Mouse (Mus musculus) G1E (cell line): ENCODE results near the gene Apom. TPM values are rescaled to one million over a fixed set of nuclear protein-coding genes. Genes with fewer than 3 reads are reported as not detected.

Source experiments
- ATAC-seq: 2 replicates; pipeline ENCODE4 v1.8.0; 2016; ENCODE audit warnings: mild to moderate bottlenecking; ENCODE audit not compliant: insufficient number of reproducible peaks, poor library complexity, low FRiP score, severe bottlenecking; ENCODE audit errors: extremely low read depth
- DNase-seq: peaks from one replicate; pipeline ENCODE4 v3.0.0; 2012; ENCODE audit warnings: low spot score
- H3K27me3 ChIP-seq: 2 replicates; pipeline ENCODE4 v1.6.1; 2012; ENCODE audit warnings: mild to moderate bottlenecking, low read length, inconsistent platforms; ENCODE audit not compliant: insufficient read depth
- H3K36me3 ChIP-seq: replicated peaks from 2 replicates; pipeline ENCODE3; 2012; ENCODE audit warnings: mild to moderate bottlenecking, inconsistent platforms
- H3K4me1 ChIP-seq: 2 replicates; pipeline ENCODE4 v1.6.1; 2012; ENCODE audit warnings: low read depth, low read length, inconsistent platforms, mixed read lengths; ENCODE audit not compliant: insufficient read depth
- H3K4me3 ChIP-seq: 2 replicates; pipeline ENCODE4 v1.5.1; 2012; ENCODE audit warnings: low read depth, mild to moderate bottlenecking, inconsistent platforms, low read length, moderate library complexity, mixed read lengths
- H3K9me3 ChIP-seq: replicated peaks from 2 replicates; pipeline ENCODE4 v1.6.1; 2012; ENCODE audit warnings: inconsistent platforms
- CTCF ChIP-seq: IDR thresholded peaks from 2 replicates; pipeline ENCODE4 v1.5.1; 2012; ENCODE audit warnings: low read depth, low read length, inconsistent platforms, mixed read lengths
- GATA1 ChIP-seq: IDR thresholded peaks from 2 replicates; pipeline ENCODE4 v1.6.1; 2012; ENCODE audit warnings: borderline replicate concordance, low read length, inconsistent platforms, mixed read lengths
- GATA2 ChIP-seq: IDR thresholded peaks from 2 replicates; pipeline ENCODE4 v1.6.1; 2012; ENCODE audit warnings: low read depth, low read length, inconsistent platforms, borderline replicate concordance
- POLR2AphosphoS5 ChIP-seq: IDR thresholded peaks from 2 replicates; pipeline ENCODE4 v1.6.1; 2012; ENCODE audit warnings: low read depth, low read length, inconsistent platforms; ENCODE audit not compliant: insufficient replicate concordance
- TAL1 ChIP-seq: conservative IDR thresholded peaks from 2 replicates; pipeline ENCODE4 v1.6.1; 2012; ENCODE audit warnings: low read depth, low read length, inconsistent platforms, mixed read lengths
- polyA plus RNA-seq: library from polyadenylated mRNA; stranded (reverse); fragments of >175 nt; gene quantifications from 2 replicates; pipeline ENCODE4 v1.2.3, GENCODE M21; 2012
- total RNA-seq, 2 experiments: library from RNA; stranded (forward) in 1 of 2; stranded (reverse) in 1 of 2; fragments of 200-1000 nt in 1 of 2; fragments of >200 nt in 1 of 2; fragmentation: Nextera tagmentation in 1 of 2; gene quantifications; 2 replicates each; pipeline ENCODE4 v1.2.3; 2014 to 2017

The Apom gene
- total and polyA plus RNA-seq, 3 experiments: 0.10 to 0.22 TPM; not detected in 1

- Histone ChIP-seq H3K27me3 (no peaks in the 10 kb centered on the region), H3K36me3 (peaks cover 31% of the 10 kb centered on the region), H3K9me3 (no peaks in the 10 kb centered on the region), H3K4me1 (peaks cover 66% of the 10 kb centered on the region), H3K4me3 (no peak overlapping the region)
- ATAC-seq (no peak), DNase-seq (no peak)
- TF ChIP-seq TAL1 (no peak), CTCF (no peak), POLR2AphosphoS5 (no peak), GATA1 (no peak), GATA2 (no peak)
These were observed 43.7 kb downstream of the Apom start for GRCm38 (mm10) chr17:35088151-35088550.

GRCm38 (mm10) chr17:35085208-35085865 is 46.5 kb downstream of the Apom start, which contains the start of gene Ly6g6f:
TSS of gene Ly6g6f (minus strand) at chr17:35085610.
- Histone ChIP-seq H3K27me3 (no peaks in the 10 kb centered on the region), H3K4me3 (no peak within 1 kb of the TSS), H3K36me3 (peaks cover 3% of the 10 kb centered on the region), H3K4me1 (peaks cover 64% of the 10 kb centered on the region), H3K9me3 (no peaks in the 10 kb centered on the region)
- ATAC-seq (peak; percentile 38; the same call in 1 of the 2 replicates), DNase-seq (no peak)
- TF ChIP-seq GATA1 (no peak), TAL1 (no peak), POLR2AphosphoS5 (no peak), GATA2 (no peak), CTCF (no peak)

GRCm38 (mm10) chr17:35083929-35084497 is 47.8 kb downstream of the Apom start:
- no peak for DNase-seq
- H3K9me3 ChIP-seq: no peaks in the 10 kb centered on the region
- no peaks in the 10 kb centered on the region for H3K27me3 ChIP-seq
- peaks cover 73% of the 10 kb centered on the region for H3K4me1 ChIP-seq
- no peak for ATAC-seq
- H3K36me3 ChIP-seq: no peaks in the 10 kb centered on the region
- no peak overlapping the region for H3K4me3 ChIP-seq
- TF ChIP-seq GATA2 (no peak), GATA1 (no peak), TAL1 (no peak), CTCF (no peak), POLR2AphosphoS5 (no peak)

GRCm38 (mm10) chr17:35082841-35083576 is 48.8 kb downstream of the Apom start:
- Histone ChIP-seq H3K36me3 (no peaks in the 10 kb centered on the region), H3K4me1 (peaks cover 79% of the 10 kb centered on the region)
- TF ChIP-seq GATA2 (no peak), GATA1 (no peak), POLR2AphosphoS5 (no peak), TAL1 (no peak), CTCF (no peak)

GRCm38 (mm10) chr17:35080710-35081109 is 51.1 kb downstream of the Apom start:
- no peak for DNase-seq

More at GRCm38 (mm10) chr17:35082841-35083576, 48.8 kb downstream of the Apom start:
- H3K4me3 ChIP-seq: no peak overlapping the region
- peaks cover 3% of the 10 kb centered on the region; the same call in 1 of the 2 replicates for H3K27me3 ChIP-seq
- ATAC-seq (no peak), DNase-seq (no peak)
- H3K9me3 ChIP-seq: no peaks in the 10 kb centered on the region

More at GRCm38 (mm10) chr17:35080710-35081109, 51.1 kb downstream of the Apom start:
- no peak overlapping the region; the same call in 1 of the 2 replicates for H3K4me3 ChIP-seq
- no peak for TF ChIP-seq GATA2
- TF ChIP-seq GATA1: no peak
- TF ChIP-seq CTCF: no peak
- no peak for TF ChIP-seq POLR2AphosphoS5
- TF ChIP-seq TAL1: no peak
- no peak for ATAC-seq
- H3K36me3 ChIP-seq: no peaks in the 10 kb centered on the region
- peaks cover 7% of the 10 kb centered on the region; the same call in 1 of the 2 replicates for H3K27me3 ChIP-seq
- H3K4me1 ChIP-seq: peaks cover 90% of the 10 kb centered on the region
- no peaks in the 10 kb centered on the region for H3K9me3 ChIP-seq
